Mouse (Mus musculus) kidney, postnatal 25 days (tissue): Measurements from ENCODE around the gene Gas1.

Experiments
- DNase-seq, 2 experiments: peaks; one replicate each; pipeline ENCODE4 v3.0.0; 2021; ENCODE audit warnings: mixed read lengths in 2 of 2

Gas1 gene

DNA sequence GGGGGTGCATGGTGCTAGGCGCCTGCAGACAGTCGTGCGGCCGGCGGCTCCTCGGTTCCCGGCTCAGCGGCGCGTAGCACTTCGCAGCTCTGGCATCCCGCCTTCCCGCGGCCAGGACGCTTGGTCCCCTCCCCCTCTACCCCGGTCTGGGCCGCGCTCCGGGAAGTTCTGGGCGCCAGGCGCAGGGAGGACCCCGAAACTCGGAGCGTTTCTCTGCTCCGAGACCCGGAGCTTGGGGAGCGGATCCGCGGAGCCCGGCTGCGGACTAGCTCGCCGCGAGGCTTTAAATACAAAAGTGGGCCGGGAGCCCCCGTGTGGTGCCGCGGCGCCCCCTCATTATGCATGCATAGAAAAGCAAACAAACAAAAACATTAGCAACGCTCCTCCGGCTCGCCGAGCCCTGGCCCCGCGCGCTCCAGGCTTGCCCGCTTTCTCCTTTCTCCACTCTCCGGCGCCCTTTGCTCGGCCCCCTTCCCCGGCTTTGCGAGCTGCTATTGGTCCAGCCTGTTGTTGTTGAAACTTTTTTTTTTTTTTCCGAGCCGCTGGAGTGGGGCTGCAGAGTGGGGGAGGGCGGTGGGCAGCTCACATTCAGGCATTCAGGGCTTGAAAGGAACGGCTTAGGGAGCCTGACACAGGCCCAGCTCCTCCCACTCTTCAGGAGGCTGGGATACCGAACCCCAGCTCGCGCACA is at the start of gene Gas1:
Gene Gas1 (minus strand): TSS at position 260 of the 691 bp plus-strand sequence.
- DNase-seq = peak; percentile 93 to 98

- no peak for DNase-seq
Observed at GRCm38 (mm10) chr13:60226251-60226836, 49.2 kb upstream of the Gas1 start.

- peak in 1 of 2 experiments; percentile 31 for DNase-seq
Observed at GRCm38 (mm10) chr13:60225736-60226135, 48.6 kb upstream of the Gas1 start.

GRCm38 (mm10) chr13:60225276-60225675 is 48.1 kb upstream of the Gas1 start:
- no peak for DNase-seq

DNA sequence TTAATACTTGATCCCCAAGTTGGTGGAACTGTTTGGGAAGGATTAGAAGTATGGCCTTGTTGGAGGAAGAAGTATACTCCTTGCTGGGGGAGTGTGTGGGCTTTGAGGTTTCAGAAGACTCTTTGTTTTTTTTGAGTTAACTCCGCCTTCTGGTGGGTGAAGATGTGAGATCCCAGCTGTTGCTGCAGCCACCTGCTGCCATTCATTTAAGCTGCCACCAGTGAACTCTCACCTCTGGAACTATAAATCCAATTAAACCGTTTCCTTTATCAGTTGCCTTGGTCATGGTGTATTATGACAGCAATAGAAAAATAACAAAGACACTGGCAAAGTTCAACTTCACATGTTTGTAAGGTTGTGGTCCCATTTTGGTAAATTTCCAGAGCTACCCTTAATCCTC is 46.6 kb upstream of the Gas1 start:
- no peak for DNase-seq

- DNase-seq = no peak
Observed at GRCm38 (mm10) chr13:60222336-60222735, 45.2 kb upstream of the Gas1 start.

DNA sequence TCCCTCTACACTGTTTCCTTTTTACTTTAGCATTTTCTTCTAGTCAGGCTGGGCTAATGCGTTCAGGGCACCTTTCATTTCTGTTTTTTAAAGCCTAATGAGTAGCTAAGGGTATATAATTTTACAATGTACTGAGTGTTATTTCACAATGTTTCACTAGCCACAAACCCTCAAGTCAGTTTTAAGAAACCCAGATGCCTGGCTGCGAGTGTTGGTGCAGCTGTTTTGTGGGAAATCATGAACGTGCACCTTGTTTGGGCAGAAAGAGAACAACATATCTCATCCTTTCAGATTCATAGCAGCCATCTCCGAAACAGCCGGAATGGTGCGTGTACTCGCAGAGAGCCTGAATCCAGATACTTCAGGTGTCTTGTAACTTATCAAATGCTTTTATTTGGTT is 36.7 kb upstream of the Gas1 start:
- DNase-seq = no peak

DNA sequence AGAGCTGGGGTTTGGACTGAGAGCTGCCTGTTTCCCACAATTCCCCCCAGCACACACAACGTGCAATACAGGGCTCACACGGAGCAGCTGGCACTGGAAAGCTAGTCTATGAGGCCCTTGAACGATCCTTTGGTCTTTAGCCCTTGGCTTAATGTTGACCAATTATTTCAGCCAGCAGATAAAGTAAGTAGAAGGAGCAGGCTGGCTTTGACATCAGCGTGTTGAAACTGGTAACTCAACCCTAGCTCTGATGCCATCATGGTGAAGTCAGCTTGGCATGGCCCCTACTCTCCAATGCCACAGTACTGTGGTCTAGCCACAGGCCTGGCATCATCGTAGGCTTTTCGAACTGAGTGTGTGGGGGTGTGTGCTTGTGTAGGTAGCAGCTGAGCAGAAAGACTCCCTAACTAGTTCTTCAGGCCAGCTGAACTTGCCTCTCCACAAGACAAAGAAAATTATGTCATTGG is 30.0 kb upstream of the Gas1 start:
- no peak for DNase-seq

DNA sequence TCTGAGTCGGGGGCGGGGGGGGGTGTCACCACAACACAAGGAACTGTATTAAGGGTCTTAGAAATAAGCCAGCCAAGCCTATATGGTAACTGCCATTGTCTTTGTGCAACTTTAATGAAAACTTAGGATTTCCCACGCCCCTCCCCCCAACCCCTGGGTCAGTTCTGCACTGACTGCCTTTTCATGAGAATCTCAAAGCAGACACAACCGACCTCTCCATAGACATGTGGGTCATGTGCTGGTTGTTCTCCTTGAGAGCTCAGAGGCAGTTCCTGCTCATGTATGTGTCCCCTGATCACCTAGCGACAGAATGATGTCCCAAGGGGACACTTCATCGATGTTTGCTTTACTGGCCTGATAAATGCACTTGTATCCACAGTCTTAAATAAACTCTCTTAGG is 27.6 kb upstream of the Gas1 start:
- no peak for DNase-seq

DNA sequence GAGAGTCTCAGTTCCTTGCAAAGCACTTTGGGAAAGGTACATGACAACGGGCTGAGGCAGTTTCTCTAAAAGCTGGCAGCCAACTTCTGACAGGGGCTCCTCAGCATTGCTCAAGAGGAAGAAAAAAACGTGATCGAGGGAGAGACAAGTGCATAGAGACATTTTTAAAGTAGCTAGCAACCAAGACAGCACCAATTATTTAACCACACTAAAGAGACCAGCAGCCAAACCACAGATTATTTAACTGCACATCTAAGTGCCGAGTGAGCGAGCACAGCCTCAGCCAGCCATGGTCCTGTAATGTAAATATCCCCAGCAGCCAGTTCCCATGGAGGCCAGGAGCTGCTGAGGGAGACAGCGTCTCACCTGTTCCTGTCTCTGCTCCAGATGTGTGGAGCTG is 16.1 kb upstream of the Gas1 start:
- no peak for DNase-seq

DNA sequence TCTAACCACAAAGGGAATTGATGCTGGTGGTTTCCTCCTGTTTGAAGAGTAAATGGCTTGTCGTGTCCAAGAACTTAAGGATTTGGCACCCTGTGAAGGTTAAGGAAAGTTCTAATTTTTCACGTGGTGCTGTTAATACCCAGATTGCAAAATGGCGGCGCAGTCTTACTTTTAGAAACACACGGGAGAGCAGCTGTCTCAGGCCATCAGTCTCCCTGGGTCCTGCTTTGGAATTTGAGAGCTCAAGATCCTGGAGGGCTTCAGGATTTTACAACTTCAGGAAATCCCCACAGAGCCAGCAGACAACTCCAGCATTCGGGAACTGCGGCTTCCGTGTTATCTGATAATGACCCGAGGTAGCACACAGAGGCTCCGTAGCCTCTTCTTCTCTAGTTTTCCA is 12.8 kb upstream of the Gas1 start:
- DNase-seq = no peak

DNA sequence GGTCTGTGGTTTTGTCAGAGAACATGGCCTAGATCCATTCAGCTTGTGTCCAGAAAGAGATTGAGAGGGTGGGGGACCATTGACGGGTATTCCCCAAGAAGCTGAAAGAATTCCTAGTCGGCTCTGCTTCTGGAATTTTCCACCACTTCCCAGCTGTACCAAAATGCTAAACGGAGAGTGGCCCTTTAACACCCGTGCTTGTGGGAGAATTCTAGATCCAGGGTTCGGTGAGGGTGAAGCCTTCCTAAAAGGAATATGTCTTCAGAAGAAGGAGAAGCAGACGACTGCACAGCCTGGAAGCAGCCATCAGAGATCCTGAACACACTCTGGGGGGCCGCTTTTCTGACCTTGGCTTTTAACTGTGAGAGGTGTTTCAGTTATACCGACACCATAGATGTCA is 11.8 kb upstream of the Gas1 start:
- no peak for DNase-seq

- peak in 1 of 2 experiments; percentile 36 for DNase-seq
Observed at GRCm38 (mm10) chr13:60187276-60187675, 10.1 kb upstream of the Gas1 start.

DNA sequence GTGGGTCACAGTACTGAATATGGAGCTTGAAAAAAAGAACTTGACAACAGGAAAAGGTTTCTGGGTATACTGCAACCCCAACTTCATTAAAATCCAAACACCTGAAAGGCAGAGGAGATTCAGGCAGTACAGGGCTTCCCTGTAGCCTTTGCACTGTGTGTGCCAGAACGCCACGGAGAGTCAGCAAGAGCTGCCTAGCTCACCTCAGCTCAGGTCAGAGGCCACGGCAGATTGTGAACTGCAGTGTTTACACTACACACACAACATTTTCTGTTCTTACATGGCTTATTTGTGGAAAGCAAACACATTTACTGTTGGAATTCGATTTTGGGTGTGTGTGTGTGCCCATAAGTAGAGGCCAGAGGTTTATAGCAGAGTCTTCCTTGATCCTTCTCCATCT is 5.2 kb upstream of the Gas1 start:
- no peak for DNase-seq

DNA sequence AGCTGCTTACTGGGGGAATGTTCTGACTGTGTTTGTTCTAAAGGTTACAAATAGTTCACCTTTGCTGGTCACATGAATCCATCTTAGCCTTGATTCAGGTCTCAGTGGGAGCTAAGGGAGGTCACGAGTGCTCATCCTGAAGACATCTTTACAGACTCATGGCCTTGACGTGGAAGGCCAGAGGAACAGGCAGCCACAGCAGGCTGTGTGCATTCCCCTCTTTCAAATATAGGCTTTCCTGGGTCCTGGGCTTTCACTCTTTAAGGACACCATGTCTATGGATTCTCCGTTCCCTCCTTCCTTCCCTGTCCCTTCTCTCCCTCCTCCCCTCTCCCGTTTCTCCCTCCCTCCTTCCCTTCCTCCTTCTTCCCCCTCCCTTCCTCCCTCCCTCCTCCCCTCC is 2.5 kb upstream of the Gas1 start:
- DNase-seq = no peak

GRCm38 (mm10) chr13:60178416-60178815 is 1.3 kb upstream of the Gas1 start:
- DNase-seq = peak; percentile 94 to 98

DNA sequence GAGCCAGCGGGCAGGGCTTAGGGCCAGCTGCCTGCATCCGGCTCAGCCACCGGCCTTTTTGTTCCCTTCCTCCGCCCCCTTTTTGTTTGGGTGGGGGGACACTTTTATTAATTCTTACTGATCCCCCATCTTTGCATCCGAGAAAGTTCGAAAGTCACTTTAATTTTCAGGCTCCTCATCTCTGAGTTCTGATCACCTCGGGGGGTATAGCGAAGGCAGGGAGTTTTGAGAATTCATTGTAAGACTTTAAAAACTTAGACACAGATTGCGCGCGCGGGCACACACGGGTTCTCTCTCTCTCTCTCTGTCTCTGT is 589 bp upstream of the Gas1 start:
- no peak for DNase-seq

DNA sequence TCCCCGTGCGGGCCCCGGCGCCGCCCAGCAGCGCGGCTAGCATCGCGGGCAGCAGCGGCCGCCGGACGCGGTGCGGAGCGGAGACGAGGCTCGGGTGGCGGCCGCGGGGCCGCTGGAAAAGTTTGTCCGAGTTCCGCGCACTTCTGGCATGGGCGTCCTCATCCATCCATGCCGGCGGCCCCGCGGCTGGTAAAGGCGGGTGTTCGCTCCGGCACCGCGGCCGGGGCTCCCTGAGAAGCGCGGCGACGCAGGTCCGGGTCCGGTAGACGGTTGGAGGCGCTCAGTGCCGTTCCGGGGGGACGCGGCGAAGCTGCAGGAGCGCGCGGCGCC is 424 bp downstream of the Gas1 start:
- DNase-seq = no peak

GRCm38 (mm10) chr13:60176136-60176775 is 909 bp downstream of the Gas1 start:
- peak; percentile 70 to 81 for DNase-seq

GRCm38 (mm10) chr13:60175490-60176135 is 1.6 kb downstream of the Gas1 start:
- DNase-seq = peak; percentile 54 to 79

DNA sequence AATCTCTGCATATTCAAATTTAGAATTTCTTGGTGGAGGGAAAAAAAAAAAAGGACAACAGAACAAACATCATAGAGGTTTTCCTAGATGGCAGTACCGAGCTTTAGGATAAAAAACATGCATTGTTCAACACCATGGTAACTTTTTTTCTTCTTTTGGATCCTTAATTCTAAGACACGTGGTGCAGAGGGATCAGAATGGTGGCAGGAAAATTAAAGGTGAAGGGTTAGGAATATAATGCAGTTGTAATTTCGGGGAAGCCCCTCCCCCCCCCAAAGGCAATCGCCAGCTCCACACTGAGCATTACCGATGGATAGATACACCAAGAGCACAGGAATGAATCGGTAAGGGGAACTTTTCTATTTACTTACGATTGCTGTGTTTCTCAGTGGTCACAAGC is 2.2 kb downstream of the Gas1 start:
- no peak for DNase-seq

DNA sequence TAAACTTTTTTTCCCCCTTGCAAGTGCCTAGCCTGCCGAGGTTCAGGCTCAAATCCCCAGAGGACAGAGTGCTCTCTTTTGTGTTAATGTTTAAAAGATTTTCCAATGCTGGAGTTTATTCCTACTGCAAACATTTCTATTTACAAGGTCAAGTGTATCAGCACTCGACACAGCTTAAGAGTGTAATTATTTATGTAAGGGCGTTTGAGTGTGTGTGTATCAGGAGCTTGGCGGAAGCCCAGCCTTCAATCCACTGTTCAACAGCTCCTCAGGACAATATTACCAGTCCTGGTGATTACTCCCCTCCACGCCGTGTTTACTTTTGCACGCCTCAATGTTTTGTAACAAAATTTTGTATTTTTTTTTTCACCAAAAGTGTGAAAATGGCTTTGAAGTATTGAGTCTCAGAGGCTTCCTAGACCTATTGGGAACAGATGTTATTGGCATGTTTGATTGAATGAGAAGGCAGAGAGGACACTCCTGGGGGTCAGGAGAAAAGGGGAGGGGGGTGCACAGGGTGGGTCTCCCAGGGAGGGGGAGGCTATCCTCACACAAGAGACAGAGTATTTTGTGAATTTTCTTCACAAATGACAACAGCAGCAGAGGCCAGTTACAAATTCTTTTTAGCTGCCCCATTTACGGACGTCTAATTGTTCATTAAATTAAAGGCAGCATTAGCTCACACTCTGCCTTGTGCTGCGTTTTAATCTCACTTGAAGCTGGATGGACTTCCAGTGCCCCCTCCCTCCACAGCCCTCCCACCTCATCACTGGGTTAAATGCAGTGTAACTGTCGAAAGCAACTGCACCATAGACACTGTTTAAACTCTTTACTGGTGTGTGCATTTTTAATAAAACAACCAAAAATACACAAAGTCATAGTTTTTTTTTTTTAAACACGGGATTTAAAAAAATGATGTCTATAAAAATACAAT is 3.3 kb downstream of the Gas1 start:
- DNase-seq = peak; percentile 53 to 78

- DNase-seq = no peak
Observed at GRCm38 (mm10) chr13:60173186-60173585, 4.0 kb downstream of the Gas1 start.
